Mouse (Mus musculus) midbrain, embryonic 14.5 days (tissue): Measurements from ENCODE around the gene Tbc1d10b. TPM values are rescaled to one million over a fixed set of nuclear protein-coding genes. Genes with fewer than 3 reads are reported as not detected.
"Not testable (repeated sequence)": the region's sequence is repeated elsewhere in the genome, so short reads cannot be mapped to it uniquely, and the experiment has no call there.

ENCODE experiments used
- ATAC-seq: fragments of 200-750 bp; cut with Nextera tagmentation; 2 replicates; pipeline ENCODE4 v1.8.0; 2017; ENCODE audit warnings: moderate number of reproducible peaks, moderate library complexity; ENCODE audit not compliant: low FRiP score, low TSS enrichment
- DNase-seq: peaks from one replicate; pipeline ENCODE4 v3.0.0-alpha.2; 2015
- H3K27ac ChIP-seq: fragments of 300-500 bp; sonication (generic); replicated peaks from 2 replicates; pipeline ENCODE4 v1.5.1; 2014; ENCODE audit warnings: mild to moderate bottlenecking, low read depth, low read length, moderate library complexity
- H3K27me3 ChIP-seq: fragments of 300-500 bp; sonication (generic); 2 replicates; pipeline ENCODE4 v1.6.1; 2014; ENCODE audit warnings: low read length, control low read depth, mixed read lengths; ENCODE audit not compliant: control insufficient read depth, insufficient read depth
- H3K36me3 ChIP-seq: fragments of 300-500 bp; sonication (generic); 2 replicates; pipeline ENCODE4 v1.6.1; 2014; ENCODE audit warnings: low read length, control low read depth; ENCODE audit not compliant: control insufficient read depth, insufficient read depth
- H3K4me1 ChIP-seq: fragments of 300-500 bp; sonication (generic); 2 replicates; pipeline ENCODE4 v1.6.1; 2014; ENCODE audit warnings: mild to moderate bottlenecking, antibody characterized with exemption, low read length, control low read depth; ENCODE audit not compliant: control insufficient read depth, insufficient read depth
- H3K4me2 ChIP-seq: fragments of 300-500 bp; sonication (generic); 2 replicates; pipeline ENCODE4 v1.6.1; 2014; ENCODE audit warnings: mild to moderate bottlenecking, low read length, moderate library complexity
- H3K4me3 ChIP-seq: fragments of 300-500 bp; sonication (generic); replicated peaks from 2 replicates; pipeline ENCODE4 v1.5.1; 2014; ENCODE audit warnings: low read depth, low read length
- H3K9ac ChIP-seq: fragments of 300-500 bp; sonication (generic); replicated peaks from 2 replicates; pipeline ENCODE4 v1.6.1; 2014; ENCODE audit warnings: mild to moderate bottlenecking, low read length, moderate library complexity
- H3K9me3 ChIP-seq: fragments of 300-500 bp; sonication (generic); 2 replicates; pipeline ENCODE4 v1.6.1; 2016; ENCODE audit warnings: low read length, control low read depth, mixed read lengths; ENCODE audit not compliant: control insufficient read depth
- WGBS: fragments of 180-500 bp; shearing (Covaris S2); extraction: QIAGEN DNeasy Blood & Tissue Kit; methylation state at CpG from one replicate; pipeline ENCODE4 v1.1.7; 2014; 5-methylcytosine and 5-hydroxymethylcytosine counted together
- polyA plus RNA-seq: library from polyadenylated mRNA; unstranded; fragments of >200 nt; fragmentation: Nextera tagmentation; extraction: Ambion mirVana; gene quantifications from 2 replicates; pipeline ENCODE4 v1.2.1, GENCODE M21; 2014

Gene Tbc1d10b
- polyA plus RNA-seq, 1 experiment from 2014 or later, result 27.6 TPM

DNA sequence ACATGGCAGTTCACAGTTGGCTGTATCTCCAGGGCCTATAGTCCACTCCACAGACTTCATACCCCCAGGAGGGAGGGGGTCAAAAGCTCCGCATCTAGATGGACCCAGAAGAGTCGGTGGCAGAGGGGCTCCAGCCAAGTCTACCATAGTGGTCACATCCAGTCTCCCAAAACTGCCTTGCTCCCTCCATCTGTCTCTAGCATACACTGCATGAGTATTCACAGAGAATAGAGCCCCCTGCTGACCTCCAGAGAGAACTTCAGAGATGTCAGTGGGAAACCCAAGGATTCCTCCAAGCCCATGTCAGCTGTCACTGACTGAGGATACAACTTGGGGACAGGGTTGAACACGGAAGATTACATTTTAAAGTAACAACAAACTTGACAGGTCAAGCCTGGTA lies 22.7 kb downstream of the Tbc1d10b start:
- no peaks in the 10 kb centered on the region for H3K9me3 ChIP-seq
- no peak overlapping the region for H3K4me3 ChIP-seq
- no peak overlapping the region for H3K27ac ChIP-seq
- H3K4me2 ChIP-seq, result no peak overlapping the region
- H3K36me3 ChIP-seq, result peaks cover 2% of the 10 kb centered on the region; the same call in 1 of the 2 replicates
- no peak overlapping the region for H3K9ac ChIP-seq
- no peaks in the 10 kb centered on the region for H3K27me3 ChIP-seq
- DNase-seq (peak; percentile 53), ATAC-seq (no peak)
- 74% methylated on average over 3 of the region's 3 CpGs for WGBS
- no peaks in the 10 kb centered on the region for H3K4me1 ChIP-seq

GRCm38 (mm10) chr7:127184720-127185119 lies 23.5 kb downstream of the Tbc1d10b start:
- Histone ChIP-seq H3K9me3 (no peaks in the 10 kb centered on the region), H3K27me3 (no peaks in the 10 kb centered on the region), H3K4me3 (no peak overlapping the region), H3K9ac (no peak overlapping the region), H3K4me1 (no peaks in the 10 kb centered on the region), H3K27ac (no peak overlapping the region), H3K36me3 (no peaks in the 10 kb centered on the region), H3K4me2 (no peak overlapping the region)
- no peak for ATAC-seq
- 78% methylated on average over 1 of the region's 1 CpGs for WGBS
- no peak for DNase-seq

- H3K4me3 ChIP-seq, result no peak overlapping the region
- H3K9me3 ChIP-seq, result no peaks in the 10 kb centered on the region
- no peaks in the 10 kb centered on the region for H3K4me1 ChIP-seq
- ATAC-seq, result no peak
- H3K36me3 ChIP-seq, result no peaks in the 10 kb centered on the region
- no peak overlapping the region for H3K9ac ChIP-seq
- no peak overlapping the region for H3K4me2 ChIP-seq
- no peak for DNase-seq
- H3K27ac ChIP-seq, result no peak overlapping the region
- WGBS, result 83% methylated on average over 6 of the region's 6 CpGs
- no peaks in the 10 kb centered on the region for H3K27me3 ChIP-seq
Observed at GRCm38 (mm10) chr7:127183828-127184227, 24.4 kb downstream of the Tbc1d10b start.

- Histone ChIP-seq H3K4me1 (no peaks in the 10 kb centered on the region), H3K9me3 (no peaks in the 10 kb centered on the region), H3K27ac (no peak overlapping the region), H3K27me3 (no peaks in the 10 kb centered on the region), H3K36me3 (no peaks in the 10 kb centered on the region), H3K4me2 (no peak overlapping the region), H3K9ac (no peak overlapping the region), H3K4me3 (no peak overlapping the region)
- DNase-seq, result no peak
- WGBS, result 83% methylated on average over 8 of the region's 8 CpGs
- no peak for ATAC-seq
Observed at GRCm38 (mm10) chr7:127183345-127183744, 24.9 kb downstream of the Tbc1d10b start.

DNA sequence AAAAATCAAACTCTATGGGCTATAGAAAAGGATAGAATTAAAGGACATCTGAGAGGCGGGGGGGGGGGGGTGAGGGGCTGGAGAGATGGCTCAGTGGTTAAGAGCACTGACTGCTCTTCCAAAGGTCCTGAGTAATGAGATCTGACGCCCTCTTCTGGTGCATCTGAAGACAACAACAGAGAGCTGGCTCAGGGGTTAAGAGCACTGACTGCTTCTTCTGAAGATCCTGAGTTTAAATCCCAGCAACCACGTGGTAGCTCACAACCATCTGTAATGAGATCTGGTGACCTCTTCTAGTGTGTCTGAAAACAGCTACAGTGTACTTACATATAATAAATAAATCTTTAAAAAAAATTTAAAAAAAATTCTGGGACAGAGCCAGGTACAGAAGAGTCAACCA lies 26.5 kb downstream of the Tbc1d10b start:
- not testable (repeated sequence) for H3K4me3 ChIP-seq, H3K27me3 ChIP-seq, ATAC-seq, DNase-seq, H3K27ac ChIP-seq, H3K9ac ChIP-seq, H3K36me3 ChIP-seq, H3K4me1 ChIP-seq, H3K4me2 ChIP-seq, H3K9me3 ChIP-seq
- 33% methylated on average over 3 of the region's 3 CpGs for WGBS

- Histone ChIP-seq H3K27me3 (no peaks in the 10 kb centered on the region), H3K4me2 (no peak overlapping the region), H3K9ac (no peak overlapping the region), H3K4me1 (no peaks in the 10 kb centered on the region), H3K4me3 (no peak overlapping the region), H3K27ac (no peak overlapping the region), H3K36me3 (no peaks in the 10 kb centered on the region), H3K9me3 (no peaks in the 10 kb centered on the region)
- 82% methylated on average over 2 of the region's 2 CpGs for WGBS
- no peak for ATAC-seq
- DNase-seq, result no peak
Observed at GRCm38 (mm10) chr7:127180783-127181182, 27.5 kb downstream of the Tbc1d10b start.

GRCm38 (mm10) chr7:127176937-127177336 lies 31.3 kb downstream of the Tbc1d10b start:
- WGBS, result 79% methylated on average over 4 of the region's 4 CpGs
- H3K4me3 ChIP-seq, result no peak overlapping the region

GRCm38 (mm10) chr7:127166501-127166900 lies 41.8 kb downstream of the Tbc1d10b start:
- 83% methylated on average over 5 of the region's 5 CpGs for WGBS
- Histone ChIP-seq H3K27ac (no peak overlapping the region), H3K4me3 (no peak overlapping the region), H3K9me3 (no peaks in the 10 kb centered on the region), H3K27me3 (no peaks in the 10 kb centered on the region), H3K36me3 (no peaks in the 10 kb centered on the region), H3K4me2 (no peak overlapping the region), H3K9ac (no peak overlapping the region), H3K4me1 (no peaks in the 10 kb centered on the region)
- DNase-seq (no peak), ATAC-seq (no peak)

More at GRCm38 (mm10) chr7:127176937-127177336, 31.3 kb downstream of the Tbc1d10b start:
- ATAC-seq (no peak), DNase-seq (no peak)
- Histone ChIP-seq H3K27ac (no peak overlapping the region), H3K9me3 (no peaks in the 10 kb centered on the region), H3K4me1 (no peaks in the 10 kb centered on the region), H3K27me3 (no peaks in the 10 kb centered on the region), H3K4me2 (no peak overlapping the region), H3K9ac (no peak overlapping the region), H3K36me3 (no peaks in the 10 kb centered on the region)

GRCm38 (mm10) chr7:127165607-127166493 lies 42.4 kb downstream of the Tbc1d10b start:
- H3K4me3 ChIP-seq, result no peak overlapping the region
- ATAC-seq (no peak), DNase-seq (no peak)
- no peak overlapping the region for H3K4me2 ChIP-seq
- H3K9ac ChIP-seq, result no peak overlapping the region
- no peaks in the 10 kb centered on the region for H3K9me3 ChIP-seq
- no peaks in the 10 kb centered on the region for H3K36me3 ChIP-seq
- no peaks in the 10 kb centered on the region for H3K4me1 ChIP-seq
- 81% methylated on average over 12 of the region's 12 CpGs for WGBS
- H3K27me3 ChIP-seq, result no peaks in the 10 kb centered on the region
- H3K27ac ChIP-seq, result no peak overlapping the region
